Mouse (Mus musculus): ENCODE measurements around the gene Nr3c2. TPM values are rescaled to one million over a fixed set of nuclear protein-coding genes. Genes with fewer than 3 reads are reported as not detected.

Gene Nr3c2
- polyA plus RNA-seq, 1 experiment from 2014 or later, result 0.58 TPM

GRCm38 (mm10) chr8:77046217-77046616 is 147.0 kb downstream of the Nr3c2 start:
- Histone ChIP-seq H3K4me1 (ENCODE audit: control insufficient read depth, insufficient read depth, low read length) (no peaks in the 10 kb centered on the region), H3K9me3 (replicated peaks; ENCODE audit: control insufficient read depth, low read length) (no peaks in the 10 kb centered on the region), H3K9ac (replicated peaks; ENCODE audit: low read length) (no peak overlapping the region), H3K27me3 (ENCODE audit: control insufficient read depth, insufficient read depth, low read length) (no peaks in the 10 kb centered on the region), H3K36me3 (replicated peaks; ENCODE audit: control insufficient read depth, insufficient read depth, low read depth, low read length) (no peaks in the 10 kb centered on the region), H3K4me2 (ENCODE audit: low read depth, low read length) (no peak overlapping the region), H3K27ac (replicated peaks; ENCODE audit: low read depth, low read length) (no peak overlapping the region), H3K4me3 (ENCODE audit: low read depth, low read length) (no peak overlapping the region)
- DNase-seq (ENCODE audit: low spot score) (no peak), ATAC-seq (replicated peaks; ENCODE audit: insufficient number of reproducible peaks, low FRiP score, low TSS enrichment, low read depth) (no peak)
- WGBS, result 94% methylated on average over 5 of the region's 5 CpGs

- 66% methylated on average over 3 of the region's 3 CpGs for WGBS
- ATAC-seq (replicated peaks; ENCODE audit: insufficient number of reproducible peaks, low FRiP score, low TSS enrichment, low read depth) (no peak), DNase-seq (ENCODE audit: low spot score) (no peak)
- H3K4me1 ChIP-seq (ENCODE audit: control insufficient read depth, insufficient read depth, low read length), result no peaks in the 10 kb centered on the region
- H3K4me2 ChIP-seq (ENCODE audit: low read depth, low read length), result no peak overlapping the region
- H3K27ac ChIP-seq (replicated peaks; ENCODE audit: low read depth, low read length), result no peak overlapping the region
- H3K27me3 ChIP-seq (ENCODE audit: control insufficient read depth, insufficient read depth, low read length), result no peaks in the 10 kb centered on the region
- H3K9ac ChIP-seq (replicated peaks; ENCODE audit: low read length), result no peak overlapping the region
- H3K36me3 ChIP-seq (replicated peaks; ENCODE audit: control insufficient read depth, insufficient read depth, low read depth, low read length), result no peaks in the 10 kb centered on the region
- no peaks in the 10 kb centered on the region for H3K9me3 ChIP-seq (replicated peaks; ENCODE audit: control insufficient read depth, low read length)
- H3K4me3 ChIP-seq (ENCODE audit: low read depth, low read length), result no peak overlapping the region
Measured at GRCm38 (mm10) chr8:77046731-77047130, 147.5 kb downstream of the Nr3c2 start.

GRCm38 (mm10) chr8:77051399-77052275 is 152.4 kb downstream of the Nr3c2 start:
- ATAC-seq (replicated peaks; ENCODE audit: insufficient number of reproducible peaks, low FRiP score, low TSS enrichment, low read depth) (no peak), DNase-seq (ENCODE audit: low spot score) (no peak)
- WGBS, result 89% methylated on average over 10 of the region's 10 CpGs
- no peak overlapping the region for H3K4me3 ChIP-seq (ENCODE audit: low read depth, low read length)
- H3K4me2 ChIP-seq (ENCODE audit: low read depth, low read length), result no peak overlapping the region
- no peak overlapping the region for H3K27ac ChIP-seq (replicated peaks; ENCODE audit: low read depth, low read length)
- no peaks in the 10 kb centered on the region for H3K9me3 ChIP-seq (replicated peaks; ENCODE audit: control insufficient read depth, low read length)
- no peaks in the 10 kb centered on the region for H3K27me3 ChIP-seq (ENCODE audit: control insufficient read depth, insufficient read depth, low read length)
- no peaks in the 10 kb centered on the region for H3K36me3 ChIP-seq (replicated peaks; ENCODE audit: control insufficient read depth, insufficient read depth, low read depth, low read length)
- no peaks in the 10 kb centered on the region for H3K4me1 ChIP-seq (ENCODE audit: control insufficient read depth, insufficient read depth, low read length)
- no peak overlapping the region for H3K9ac ChIP-seq (replicated peaks; ENCODE audit: low read length)

GRCm38 (mm10) chr8:77055492-77056021 is 156.3 kb downstream of the Nr3c2 start:
- Histone ChIP-seq H3K9me3 (replicated peaks; ENCODE audit: control insufficient read depth, low read length) (no peaks in the 10 kb centered on the region), H3K27ac (replicated peaks; ENCODE audit: low read depth, low read length) (no peak overlapping the region), H3K27me3 (ENCODE audit: control insufficient read depth, insufficient read depth, low read length) (no peaks in the 10 kb centered on the region), H3K9ac (replicated peaks; ENCODE audit: low read length) (no peak overlapping the region), H3K4me3 (ENCODE audit: low read depth, low read length) (no peak overlapping the region), H3K36me3 (replicated peaks; ENCODE audit: control insufficient read depth, insufficient read depth, low read depth, low read length) (no peaks in the 10 kb centered on the region), H3K4me2 (ENCODE audit: low read depth, low read length) (no peak overlapping the region), H3K4me1 (ENCODE audit: control insufficient read depth, insufficient read depth, low read length) (no peaks in the 10 kb centered on the region)
- WGBS, result 93% methylated on average over 3 of the region's 3 CpGs
- ATAC-seq (replicated peaks; ENCODE audit: insufficient number of reproducible peaks, low FRiP score, low TSS enrichment, low read depth) (no peak), DNase-seq (ENCODE audit: low spot score) (no peak)

- Histone ChIP-seq H3K27me3 (ENCODE audit: control insufficient read depth, insufficient read depth, low read length) (no peaks in the 10 kb centered on the region), H3K36me3 (replicated peaks; ENCODE audit: control insufficient read depth, insufficient read depth, low read depth, low read length) (no peaks in the 10 kb centered on the region), H3K4me3 (ENCODE audit: low read depth, low read length) (no peak overlapping the region), H3K9me3 (replicated peaks; ENCODE audit: control insufficient read depth, low read length) (no peaks in the 10 kb centered on the region), H3K27ac (replicated peaks; ENCODE audit: low read depth, low read length) (no peak overlapping the region), H3K4me1 (ENCODE audit: control insufficient read depth, insufficient read depth, low read length) (no peaks in the 10 kb centered on the region), H3K9ac (replicated peaks; ENCODE audit: low read length) (no peak overlapping the region), H3K4me2 (ENCODE audit: low read depth, low read length) (no peak overlapping the region)
- no peak for DNase-seq (ENCODE audit: low spot score)
- ATAC-seq (replicated peaks; ENCODE audit: insufficient number of reproducible peaks, low FRiP score, low TSS enrichment, low read depth), result no peak
- 96% methylated on average over 6 of the region's 6 CpGs for WGBS
Measured at GRCm38 (mm10) chr8:77056853-77057252, 157.6 kb downstream of the Nr3c2 start.

- Histone ChIP-seq H3K9ac (replicated peaks; ENCODE audit: low read length) (no peak overlapping the region), H3K9me3 (replicated peaks; ENCODE audit: control insufficient read depth, low read length) (no peaks in the 10 kb centered on the region), H3K27me3 (ENCODE audit: control insufficient read depth, insufficient read depth, low read length) (no peaks in the 10 kb centered on the region), H3K4me1 (ENCODE audit: control insufficient read depth, insufficient read depth, low read length) (no peaks in the 10 kb centered on the region), H3K27ac (replicated peaks; ENCODE audit: low read depth, low read length) (no peak overlapping the region), H3K36me3 (replicated peaks; ENCODE audit: control insufficient read depth, insufficient read depth, low read depth, low read length) (no peaks in the 10 kb centered on the region), H3K4me3 (ENCODE audit: low read depth, low read length) (no peak overlapping the region), H3K4me2 (ENCODE audit: low read depth, low read length) (no peak overlapping the region)
- WGBS, result 90% methylated on average over 4 of the region's 4 CpGs
- no peak for ATAC-seq (replicated peaks; ENCODE audit: insufficient number of reproducible peaks, low FRiP score, low TSS enrichment, low read depth)
- no peak for DNase-seq (ENCODE audit: low spot score)
Measured at GRCm38 (mm10) chr8:77082687-77083086, 183.4 kb downstream of the Nr3c2 start.

DNA sequence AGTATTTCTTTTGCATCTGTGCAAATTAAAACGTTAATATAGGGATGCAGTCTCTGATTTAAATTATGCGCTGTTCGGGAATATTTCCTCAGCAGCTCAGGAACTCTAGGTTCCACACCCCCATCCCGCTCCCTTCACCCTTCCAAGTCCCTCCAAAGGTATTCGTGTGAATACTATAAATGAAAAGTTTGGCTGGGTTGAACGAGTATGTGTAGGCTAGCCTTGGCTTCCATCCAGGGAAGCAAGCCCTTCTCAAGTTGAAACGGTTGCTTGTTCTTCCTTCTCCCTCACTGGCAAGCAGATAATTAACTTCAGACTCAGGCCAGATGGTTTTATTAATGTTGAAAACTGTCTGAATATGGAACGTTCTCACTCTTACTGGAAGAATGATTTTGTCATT is 186.8 kb downstream of the Nr3c2 start:
- no peaks in the 10 kb centered on the region for H3K36me3 ChIP-seq (replicated peaks; ENCODE audit: control insufficient read depth, insufficient read depth, low read depth, low read length)

DNA sequence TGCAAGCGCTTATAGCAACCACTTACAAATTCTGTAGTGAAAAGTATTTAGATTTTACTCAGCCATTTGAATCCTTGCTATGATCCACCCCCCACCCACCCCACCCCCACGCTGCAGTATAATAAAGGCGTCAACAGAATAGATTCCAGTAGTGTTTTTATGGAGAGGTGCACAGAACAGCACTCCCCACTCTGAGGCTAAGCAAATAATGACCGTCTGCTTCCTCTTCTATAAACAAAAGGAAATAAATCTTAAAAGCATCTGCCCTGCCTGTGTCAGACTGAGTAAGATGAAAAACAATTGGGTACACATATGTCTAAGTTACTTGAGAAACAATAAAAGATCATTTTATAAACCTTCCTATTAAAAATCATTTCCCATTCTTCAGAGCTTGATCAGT is 197.5 kb downstream of the Nr3c2 start:
- Histone ChIP-seq H3K27ac (replicated peaks; ENCODE audit: low read depth, low read length) (no peak overlapping the region), H3K36me3 (replicated peaks; ENCODE audit: control insufficient read depth, insufficient read depth, low read depth, low read length) (no peaks in the 10 kb centered on the region), H3K27me3 (ENCODE audit: control insufficient read depth, insufficient read depth, low read length) (no peaks in the 10 kb centered on the region), H3K4me3 (ENCODE audit: low read depth, low read length) (no peak overlapping the region), H3K4me2 (ENCODE audit: low read depth, low read length) (no peak overlapping the region), H3K9ac (replicated peaks; ENCODE audit: low read length) (no peak overlapping the region), H3K9me3 (replicated peaks; ENCODE audit: control insufficient read depth, low read length) (no peaks in the 10 kb centered on the region), H3K4me1 (ENCODE audit: control insufficient read depth, insufficient read depth, low read length) (no peaks in the 10 kb centered on the region)
- ATAC-seq (replicated peaks; ENCODE audit: insufficient number of reproducible peaks, low FRiP score, low TSS enrichment, low read depth) (no peak), DNase-seq (ENCODE audit: low spot score) (no peak)
- WGBS, result 60% methylated on average over 4 of the region's 4 CpGs

More for the DNA sequence above, 186.8 kb downstream of the Nr3c2 start:
- Histone ChIP-seq H3K4me2 (ENCODE audit: low read depth, low read length) (no peak overlapping the region), H3K9ac (replicated peaks; ENCODE audit: low read length) (no peak overlapping the region), H3K27ac (replicated peaks; ENCODE audit: low read depth, low read length) (no peak overlapping the region), H3K4me1 (ENCODE audit: control insufficient read depth, insufficient read depth, low read length) (no peaks in the 10 kb centered on the region), H3K4me3 (ENCODE audit: low read depth, low read length) (no peak overlapping the region), H3K27me3 (ENCODE audit: control insufficient read depth, insufficient read depth, low read length) (no peaks in the 10 kb centered on the region), H3K9me3 (replicated peaks; ENCODE audit: control insufficient read depth, low read length) (no peaks in the 10 kb centered on the region)
- DNase-seq (ENCODE audit: low spot score), result no peak
- 78% methylated on average over 8 of the region's 8 CpGs for WGBS
- ATAC-seq (replicated peaks; ENCODE audit: insufficient number of reproducible peaks, low FRiP score, low TSS enrichment, low read depth), result no peak
